Mouse (Mus musculus): ENCODE measurements around the gene Apol8. TPM values are rescaled to one million over a fixed set of nuclear protein-coding genes. Genes with fewer than 3 reads are reported as not detected.

Gene Apol8
- polyA plus RNA-seq, 1 experiment from 2014 or later, result 0.20 TPM

Other genes starting within 250 kb of the Apol8 start
- not detected in 2 replicates for gene Apol11a, start 248.7 kb downstream of the Apol8 start, polyA plus RNA-seq (2016; fragmentation: Nextera tagmentation; extraction: Ambion mirVana)
- gene Apol7c, start 223.7 kb downstream of the Apol8 start, polyA plus RNA-seq (2016; fragmentation: Nextera tagmentation; extraction: Ambion mirVana), result not detected in 2 replicates
- not detected in 2 replicates for gene 1700025B11Rik, start 195.1 kb downstream of the Apol8 start, polyA plus RNA-seq (2016; fragmentation: Nextera tagmentation; extraction: Ambion mirVana)
- gene Apol10b, start 160.9 kb downstream of the Apol8 start, polyA plus RNA-seq (2016; fragmentation: Nextera tagmentation; extraction: Ambion mirVana), result 0.14 TPM in 1 of 2 replicates, not detected in the other
- gene Gm36245, start 157.7 kb downstream of the Apol8 start, polyA plus RNA-seq (2016; fragmentation: Nextera tagmentation; extraction: Ambion mirVana), result not detected in 2 replicates
- not detected in 2 replicates for gene Apol11b, start 113.7 kb downstream of the Apol8 start, polyA plus RNA-seq (2016; fragmentation: Nextera tagmentation; extraction: Ambion mirVana)
- not detected in 2 replicates for gene Apol7e, start 58.1 kb downstream of the Apol8 start, polyA plus RNA-seq (2016; fragmentation: Nextera tagmentation; extraction: Ambion mirVana)
- not detected in 2 replicates for gene Apol9b, start 28.0 kb downstream of the Apol8 start, polyA plus RNA-seq (2016; fragmentation: Nextera tagmentation; extraction: Ambion mirVana)
- gene Myh9, start 85.2 kb upstream of the Apol8 start, polyA plus RNA-seq (2016; fragmentation: Nextera tagmentation; extraction: Ambion mirVana), result 30.6 and 39.2 TPM in 2 replicates
- 287 and 339 TPM in 2 replicates for gene Txn2, start 172.0 kb upstream of the Apol8 start, polyA plus RNA-seq (2016; fragmentation: Nextera tagmentation; extraction: Ambion mirVana)
- 7.3 and 7.7 TPM in 2 replicates for gene Foxred2, start 199.7 kb upstream of the Apol8 start, polyA plus RNA-seq (2016; fragmentation: Nextera tagmentation; extraction: Ambion mirVana)
- 260 and 285 TPM in 2 replicates for gene Eif3d, start 213.8 kb upstream of the Apol8 start, polyA plus RNA-seq (2016; fragmentation: Nextera tagmentation; extraction: Ambion mirVana)

Measured in limb, embryonic 10.5 days (tissue).